Mouse (Mus musculus) intestine, embryonic 15.5 days (tissue): ENCODE measurements at regions not wholly inside any gene's neighbourhood (a gene's known extent, or its start where the extent isn't known, plus 50 kb on each side); places are given as distances from the start of the nearest gene placed in this dataset.
A peak's percentile ranks its signal among the peaks of the same experiment; 100 is the strongest.

Experiments
- ATAC-seq: fragments of 200-750 bp; cut with Nextera tagmentation; 2 replicates; pipeline ENCODE4 v1.8.0; 2017; ENCODE audit warnings: moderate TSS enrichment, moderate library complexity
- H3K27ac ChIP-seq: fragments of 300-500 bp; sonication (generic); 2 replicates; pipeline ENCODE4 v1.5.1; 2015; ENCODE audit warnings: mild to moderate bottlenecking, inconsistent platforms
- H3K27me3 ChIP-seq: fragments of 300-500 bp; sonication (generic); replicated peaks from 2 replicates; pipeline ENCODE4 v1.6.1; 2015; ENCODE audit warnings: inconsistent platforms
- H3K36me3 ChIP-seq: fragments of 300-500 bp; sonication (generic); 2 replicates; pipeline ENCODE4 v1.6.1; 2015; ENCODE audit warnings: inconsistent platforms
- H3K4me1 ChIP-seq: fragments of 300-500 bp; sonication (generic); replicated peaks from 2 replicates; pipeline ENCODE4 v1.6.1; 2015; ENCODE audit warnings: inconsistent platforms
- H3K4me2 ChIP-seq: fragments of 300-500 bp; sonication (generic); replicated peaks from 2 replicates; pipeline ENCODE4 v1.6.1; 2015; ENCODE audit warnings: mild to moderate bottlenecking, inconsistent platforms
- H3K4me3 ChIP-seq: fragments of 300-500 bp; sonication (generic); replicated peaks from 2 replicates; pipeline ENCODE4 v1.5.1; 2015; ENCODE audit warnings: inconsistent platforms
- H3K9ac ChIP-seq: fragments of 300-500 bp; sonication (generic); 2 replicates; pipeline ENCODE4 v1.6.1; 2015; ENCODE audit warnings: inconsistent platforms
- H3K9me3 ChIP-seq: fragments of 300-500 bp; sonication (generic); 2 replicates; pipeline ENCODE4 v1.6.1; 2016; ENCODE audit warnings: inconsistent platforms
- WGBS: fragments of 180-500 bp; shearing (Covaris S2); methylation state at CpG from one replicate; pipeline ENCODE4 v1.1.7; 2015; 5-methylcytosine and 5-hydroxymethylcytosine counted together

DNA sequence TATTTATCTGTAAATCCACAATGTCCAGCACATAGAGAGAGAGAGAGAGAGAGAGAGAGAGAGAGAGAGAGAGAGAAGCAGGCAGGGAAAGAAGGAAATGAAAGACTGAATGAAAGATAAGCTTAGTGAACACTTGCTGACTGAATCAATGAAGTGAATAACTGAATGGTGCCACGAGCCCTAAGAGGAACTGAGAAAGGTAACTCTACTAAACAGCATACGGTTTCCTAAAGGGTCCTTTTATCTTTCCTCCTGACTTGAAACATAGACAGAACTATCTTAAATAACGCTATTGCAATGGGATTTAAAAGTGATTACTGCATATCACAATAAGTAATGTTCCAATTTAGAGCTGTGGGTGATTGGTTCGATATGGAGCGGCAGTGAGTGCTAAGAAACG lies 121.0 kb downstream of the Rbm26 start:
- no peak for ATAC-seq
- H3K36me3 ChIP-seq = no peaks in the 10 kb centered on the region
- no peaks in the 10 kb centered on the region for H3K9me3 ChIP-seq
- H3K4me3 ChIP-seq = no peak overlapping the region
- H3K27ac ChIP-seq = no peak overlapping the region
- no peak overlapping the region for H3K9ac ChIP-seq
- H3K4me1 ChIP-seq = no peaks in the 10 kb centered on the region
- WGBS = 81% methylated on average over 6 of the region's 6 CpGs
- H3K4me2 ChIP-seq = no peak overlapping the region
- no peaks in the 10 kb centered on the region for H3K27me3 ChIP-seq

DNA sequence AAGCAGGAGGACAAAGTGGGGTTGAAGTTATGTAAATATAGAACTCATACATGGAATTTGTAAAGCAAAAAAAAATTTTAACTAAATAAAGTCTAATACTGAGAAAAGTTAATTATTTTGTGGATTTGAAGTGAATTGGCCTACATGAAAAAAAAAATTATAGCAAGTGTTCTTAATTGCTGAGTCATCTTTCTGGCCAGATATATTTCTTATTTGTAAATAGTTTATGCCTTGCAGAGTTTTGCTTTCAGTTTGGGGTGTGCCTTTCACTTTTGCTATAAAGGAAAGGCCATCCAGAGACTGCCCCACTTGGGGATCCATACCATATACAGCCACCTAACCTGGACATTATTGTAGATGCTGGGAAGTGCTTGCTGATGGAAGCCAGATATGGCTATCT lies 138.3 kb downstream of the Rbm26 start:
- no peak overlapping the region for H3K9ac ChIP-seq
- H3K4me3 ChIP-seq = no peak overlapping the region
- H3K27me3 ChIP-seq = no peaks in the 10 kb centered on the region
- H3K9me3 ChIP-seq = no peaks in the 10 kb centered on the region
- no peaks in the 10 kb centered on the region for H3K36me3 ChIP-seq
- H3K27ac ChIP-seq = no peak overlapping the region
- H3K4me1 ChIP-seq = no peaks in the 10 kb centered on the region
- no peak for ATAC-seq
- H3K4me2 ChIP-seq = no peak overlapping the region

DNA sequence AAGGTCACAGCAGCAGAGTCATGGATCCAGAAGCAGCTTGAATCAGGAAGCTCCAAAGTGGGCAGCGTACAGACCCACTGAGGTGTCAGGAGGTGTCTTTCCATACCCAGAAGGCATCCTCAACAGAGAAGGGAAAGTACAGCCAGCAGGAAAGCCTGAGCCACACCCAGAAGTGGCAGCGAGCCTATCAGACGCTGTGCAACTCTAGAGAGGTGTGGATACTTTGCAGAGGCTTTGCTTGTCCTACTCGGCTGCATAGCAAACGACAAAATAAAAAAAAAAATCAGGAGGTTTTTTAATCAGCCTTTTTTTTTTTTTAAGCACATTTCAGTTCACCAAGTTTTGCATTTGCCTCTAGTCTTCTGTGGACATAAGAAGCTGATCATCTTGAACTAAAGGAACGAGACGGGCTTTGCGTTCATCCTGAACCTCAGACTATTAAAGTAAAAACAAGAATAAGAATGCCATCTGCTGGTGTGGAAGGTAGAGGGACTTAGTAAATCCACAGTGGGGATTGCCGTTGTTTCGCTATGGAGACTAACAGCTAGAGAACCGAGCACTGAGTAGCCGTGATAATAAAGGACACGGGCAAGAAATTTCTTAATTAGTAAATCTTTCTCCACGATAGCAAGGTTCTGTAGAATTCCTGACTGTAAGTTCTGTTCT lies 142.3 kb downstream of the Rbm26 start:
- Histone ChIP-seq H3K9ac (no peak overlapping the region), H3K9me3 (no peaks in the 10 kb centered on the region), H3K4me2 (peak overlapping the region; percentile 36), H3K27me3 (no peaks in the 10 kb centered on the region), H3K36me3 (no peaks in the 10 kb centered on the region), H3K4me1 (no peaks in the 10 kb centered on the region), H3K4me3 (no peak overlapping the region), H3K27ac (no peak overlapping the region)
- WGBS = 36% methylated on average over 14 of the region's 14 CpGs
- ATAC-seq = peak; percentile 73

DNA sequence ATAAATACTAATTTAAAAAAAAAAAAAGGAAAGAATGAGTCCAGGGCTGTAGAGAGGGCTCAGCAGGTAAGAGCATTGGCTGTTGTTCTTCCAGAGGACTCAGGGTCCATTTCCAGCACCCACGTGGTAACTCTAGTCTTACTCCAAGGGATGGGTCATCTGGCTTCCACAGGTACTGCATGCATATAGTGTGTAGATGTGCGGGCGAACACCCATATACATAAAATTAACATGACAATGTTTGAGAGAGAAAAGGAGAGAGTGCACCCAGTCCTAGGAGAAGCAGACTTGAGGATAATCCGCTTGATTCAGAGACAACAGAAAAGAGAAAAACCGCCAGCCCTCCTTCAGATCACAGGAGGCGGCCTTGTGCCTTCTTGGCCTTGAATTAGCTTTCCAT lies 157.2 kb downstream of the Rbm26 start:
- Histone ChIP-seq H3K4me1 (no peaks in the 10 kb centered on the region), H3K4me3 (no peak overlapping the region), H3K36me3 (no peaks in the 10 kb centered on the region), H3K4me2 (no peak overlapping the region), H3K27me3 (no peaks in the 10 kb centered on the region), H3K27ac (no peak overlapping the region), H3K9ac (no peak overlapping the region), H3K9me3 (no peaks in the 10 kb centered on the region)
- 74% methylated on average over 6 of the region's 6 CpGs for WGBS
- no peak for ATAC-seq

DNA sequence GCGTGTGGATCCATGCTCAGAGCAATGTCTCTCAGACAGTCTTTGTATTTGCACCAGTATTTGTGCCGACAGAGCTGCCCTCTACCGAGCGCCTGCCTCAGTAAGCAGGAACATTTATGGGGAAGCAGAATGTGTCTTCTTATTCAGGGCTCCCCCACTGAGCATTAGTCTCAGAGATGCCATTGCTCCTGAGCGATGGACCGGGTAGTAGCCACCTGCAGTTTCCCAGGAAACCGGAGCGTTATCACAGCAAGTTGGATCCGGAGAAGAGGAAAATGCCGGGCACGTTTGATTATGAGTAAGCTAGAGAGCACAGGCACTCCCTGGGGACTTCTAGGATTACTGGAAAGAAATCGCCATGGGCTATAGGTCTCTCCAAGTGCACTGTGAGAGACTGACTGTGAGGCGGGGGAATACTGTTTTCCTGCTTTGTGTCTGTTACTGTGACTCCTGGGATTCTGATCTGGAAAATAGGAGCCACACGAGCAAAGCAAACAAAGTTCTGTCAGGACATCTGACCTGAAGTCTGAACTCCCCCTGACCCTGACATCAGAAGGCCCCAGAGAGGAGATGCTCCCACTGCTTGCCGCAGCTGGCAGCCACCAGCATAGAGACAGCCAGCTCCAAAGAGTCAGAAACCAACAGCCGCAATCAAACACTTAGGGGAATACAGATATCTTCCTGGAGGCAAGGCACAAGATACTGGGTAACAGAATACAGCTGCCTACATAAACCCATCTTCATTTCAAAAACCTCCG lies 160.9 kb downstream of the Rbm26 start:
- no peak for ATAC-seq
- Histone ChIP-seq H3K4me1 (no peaks in the 10 kb centered on the region), H3K9ac (no peak overlapping the region)

DNA sequence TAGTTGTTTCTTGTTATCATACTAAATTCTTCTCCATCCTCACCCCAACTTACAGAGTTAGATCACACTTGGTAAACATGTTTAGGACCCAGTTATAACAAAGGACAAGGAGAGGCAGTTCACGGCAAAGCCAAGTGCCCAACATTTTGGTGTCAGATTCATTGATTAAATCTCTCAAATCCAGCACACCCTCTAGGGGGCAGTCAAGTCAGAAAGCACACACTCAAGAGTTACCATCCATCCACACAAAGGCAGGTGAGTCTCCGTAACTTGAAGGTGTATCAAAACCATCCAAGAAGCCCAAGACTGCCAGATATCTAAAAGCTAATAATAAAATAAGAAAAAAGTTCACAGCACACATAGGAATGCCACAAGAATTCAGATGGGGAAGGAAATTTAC lies 161.8 kb downstream of the Rbm26 start:
- Histone ChIP-seq H3K4me2 (no peak overlapping the region), H3K9me3 (no peaks in the 10 kb centered on the region), H3K27ac (no peak overlapping the region), H3K9ac (no peak overlapping the region), H3K4me3 (no peak overlapping the region), H3K4me1 (no peaks in the 10 kb centered on the region), H3K36me3 (no peaks in the 10 kb centered on the region), H3K27me3 (no peaks in the 10 kb centered on the region)
- WGBS = 86% methylated on average over 2 of the region's 2 CpGs
- ATAC-seq = no peak

More for the DNA sequence above, 160.9 kb downstream of the Rbm26 start:
- H3K4me2 ChIP-seq = no peak overlapping the region
- H3K27ac ChIP-seq = no peak overlapping the region
- H3K36me3 ChIP-seq = no peaks in the 10 kb centered on the region
- no peaks in the 10 kb centered on the region for H3K9me3 ChIP-seq
- H3K27me3 ChIP-seq = no peaks in the 10 kb centered on the region
- no peak overlapping the region for H3K4me3 ChIP-seq
- 56% methylated on average over 17 of the region's 17 CpGs for WGBS

DNA sequence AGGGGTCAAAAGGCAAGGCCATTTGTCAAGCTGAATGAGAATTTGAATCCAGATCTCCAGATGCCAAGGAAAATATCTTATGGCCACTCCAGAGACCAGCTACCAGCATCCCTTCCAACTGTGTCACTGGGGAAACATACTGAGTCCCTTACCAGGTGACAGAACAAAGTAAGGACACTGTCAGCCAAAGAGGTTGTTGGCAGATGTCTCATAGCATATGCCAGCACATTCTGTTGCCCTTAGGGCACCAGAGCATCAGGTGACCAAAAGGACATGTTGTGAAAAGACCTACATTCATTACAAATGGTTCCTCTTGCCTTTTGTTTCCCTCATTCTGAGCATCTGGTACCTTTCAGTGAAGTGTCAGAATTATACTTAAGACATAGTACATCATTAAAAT lies 166.4 kb downstream of the Rbm26 start:
- H3K27ac ChIP-seq = no peak overlapping the region
- no peaks in the 10 kb centered on the region for H3K4me1 ChIP-seq
- H3K27me3 ChIP-seq = no peaks in the 10 kb centered on the region

DNA sequence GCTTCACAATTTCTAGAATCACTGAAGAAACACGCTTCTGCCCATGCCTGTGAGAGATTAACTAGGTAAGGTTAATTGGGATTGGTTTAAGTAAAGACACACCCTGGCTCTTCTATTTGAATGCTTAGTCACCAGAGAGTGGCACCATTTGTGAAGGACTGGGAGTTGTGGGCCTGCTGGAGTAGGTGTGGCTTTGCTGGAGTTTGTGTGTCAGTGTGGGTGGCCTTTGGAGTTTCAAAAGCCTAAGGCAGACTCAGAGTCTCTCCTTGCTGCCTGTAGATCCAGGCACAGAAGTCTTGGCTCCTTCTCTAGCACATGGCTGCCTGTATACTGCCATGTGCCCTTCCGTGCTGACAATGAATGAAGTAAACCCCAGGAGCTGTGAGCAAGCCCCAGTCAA lies 168.8 kb downstream of the Rbm26 start:
- no peak overlapping the region for H3K4me2 ChIP-seq
- H3K9me3 ChIP-seq = no peaks in the 10 kb centered on the region
- no peak overlapping the region for H3K4me3 ChIP-seq
- ATAC-seq = no peak
- no peak overlapping the region for H3K27ac ChIP-seq
- H3K36me3 ChIP-seq = no peaks in the 10 kb centered on the region
- 86% methylated on average over 2 of the region's 2 CpGs for WGBS
- H3K4me1 ChIP-seq = no peaks in the 10 kb centered on the region
- no peak overlapping the region for H3K9ac ChIP-seq
- no peaks in the 10 kb centered on the region for H3K27me3 ChIP-seq

More for the DNA sequence above, 166.4 kb downstream of the Rbm26 start:
- Histone ChIP-seq H3K9me3 (no peaks in the 10 kb centered on the region), H3K36me3 (no peaks in the 10 kb centered on the region), H3K9ac (no peak overlapping the region), H3K4me3 (no peak overlapping the region), H3K4me2 (no peak overlapping the region)
- no peak for ATAC-seq

DNA sequence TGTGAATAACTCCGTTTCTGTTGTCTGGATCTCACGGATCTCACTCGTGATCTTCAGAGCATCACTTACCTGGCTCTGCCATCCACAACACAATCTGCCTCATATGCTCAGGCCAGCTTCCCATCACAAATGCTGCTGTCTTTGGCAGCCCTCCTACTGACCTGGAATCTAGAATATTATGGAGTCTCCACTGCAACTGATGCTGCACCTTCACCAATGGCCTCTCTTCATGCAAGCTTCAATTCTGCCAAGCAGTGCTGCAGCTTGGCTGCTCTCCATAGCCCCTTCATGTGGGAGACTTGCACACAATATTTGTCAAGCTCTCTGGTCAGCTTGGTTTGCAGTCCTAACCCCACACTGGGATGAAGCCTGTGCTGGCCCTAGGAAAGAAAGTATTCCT lies 183.1 kb downstream of the Rbm26 start:
- H3K9ac ChIP-seq = no peak overlapping the region
- no peak overlapping the region for H3K4me3 ChIP-seq
- no peaks in the 10 kb centered on the region for H3K27me3 ChIP-seq
- ATAC-seq = no peak
- H3K27ac ChIP-seq = no peak overlapping the region
- H3K4me2 ChIP-seq = no peak overlapping the region
- H3K4me1 ChIP-seq = no peaks in the 10 kb centered on the region
- WGBS = 91% methylated on average over 3 of the region's 3 CpGs
- H3K36me3 ChIP-seq = no peaks in the 10 kb centered on the region
- no peaks in the 10 kb centered on the region for H3K9me3 ChIP-seq

DNA sequence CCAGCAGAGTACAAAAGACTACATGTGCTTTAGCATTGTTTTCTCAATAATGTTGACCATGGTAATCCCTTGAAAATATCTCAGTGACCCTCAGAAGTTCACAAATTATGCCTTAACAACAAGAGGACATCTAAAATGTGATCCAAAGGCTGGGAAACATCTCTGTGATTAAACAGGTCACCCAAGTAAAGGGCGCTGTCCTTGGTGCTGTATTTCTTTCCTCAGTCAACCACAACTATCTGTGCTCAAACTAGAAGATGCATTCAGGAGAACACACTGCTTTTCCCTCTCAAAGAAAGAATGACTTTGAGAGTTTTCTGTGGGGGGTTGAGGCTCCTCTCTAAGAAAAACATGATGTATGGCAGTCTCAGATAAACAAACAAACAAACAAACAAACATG lies 211.1 kb downstream of the Rbm26 start:
- WGBS = 47% methylated on average over 1 of the region's 1 CpGs
- ATAC-seq = no peak
- H3K27ac ChIP-seq = no peak overlapping the region

DNA sequence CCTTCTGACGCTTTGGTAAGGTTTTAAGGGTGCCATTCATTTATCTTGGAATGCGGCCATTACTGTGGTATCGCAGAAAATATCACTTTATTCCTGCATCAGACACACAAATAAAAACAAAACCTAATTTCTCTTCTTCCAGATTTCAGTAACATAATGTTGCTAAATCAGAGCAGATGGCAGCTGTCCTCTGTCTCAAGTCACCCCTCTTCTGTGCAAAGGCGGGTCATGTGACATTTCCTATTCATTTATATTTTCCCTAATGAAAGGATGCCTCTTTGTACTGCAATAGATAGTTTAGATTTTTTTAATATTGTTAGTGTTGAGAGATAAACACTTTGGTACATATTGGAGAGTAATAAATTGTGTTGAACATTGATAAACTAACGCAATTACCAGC lies 233.7 kb downstream of the Rbm26 start:
- Histone ChIP-seq H3K9ac (no peak overlapping the region), H3K36me3 (no peaks in the 10 kb centered on the region), H3K27ac (no peak overlapping the region), H3K9me3 (no peaks in the 10 kb centered on the region), H3K4me1 (no peaks in the 10 kb centered on the region), H3K4me3 (no peak overlapping the region), H3K4me2 (no peak overlapping the region), H3K27me3 (no peaks in the 10 kb centered on the region)
- no peak for ATAC-seq
- WGBS = 83% methylated on average over 5 of the region's 5 CpGs

More for the DNA sequence above, 211.1 kb downstream of the Rbm26 start:
- Histone ChIP-seq H3K4me3 (no peak overlapping the region), H3K9me3 (no peaks in the 10 kb centered on the region), H3K4me1 (no peaks in the 10 kb centered on the region), H3K4me2 (no peak overlapping the region), H3K36me3 (no peaks in the 10 kb centered on the region), H3K27me3 (no peaks in the 10 kb centered on the region), H3K9ac (no peak overlapping the region)

DNA sequence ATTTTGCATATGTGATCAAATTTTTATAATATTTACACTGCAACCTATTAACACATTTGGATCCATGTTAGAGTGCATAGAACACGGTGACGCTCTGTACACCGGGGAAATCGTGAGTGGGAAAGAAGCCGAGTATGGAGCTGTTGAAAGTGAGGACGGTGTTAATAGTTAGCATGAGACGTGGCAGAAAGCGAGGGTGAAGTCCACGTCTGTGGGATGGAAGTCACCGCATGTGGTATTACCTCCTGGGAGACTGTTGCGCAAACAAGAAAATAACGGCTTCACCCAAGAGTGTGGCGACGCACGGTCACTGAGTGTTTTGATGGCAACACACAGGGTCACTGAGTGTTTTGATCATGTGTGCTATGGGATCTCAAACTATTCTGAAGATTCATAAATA lies 237.2 kb downstream of the Rbm26 start:
- WGBS = 87% methylated on average over 15 of the region's 15 CpGs
- Histone ChIP-seq H3K36me3 (no peaks in the 10 kb centered on the region), H3K27ac (no peak overlapping the region), H3K4me3 (no peak overlapping the region), H3K4me2 (no peak overlapping the region), H3K27me3 (no peaks in the 10 kb centered on the region), H3K9ac (no peak overlapping the region), H3K4me1 (no peaks in the 10 kb centered on the region), H3K9me3 (no peaks in the 10 kb centered on the region)
- no peak for ATAC-seq
